ENCODE assay signal across 8 mouse cellular contexts in genomic region chr17:45564531-45565084, GRCm38 (mm10). TPM values are rescaled to one million over a fixed set of nuclear protein-coding genes. Genes with fewer than 3 reads are reported as not detected.
DNase-seq lines count a peak whose midpoint lies in the region; ATAC-seq lines count a peak whose summit lies in the region.

No protein-coding gene starts in this region.

- peak overlapping the region; percentile 99 for H3K4me3 ChIP-seq in megakaryocyte, embryonic 14.5 days (replicated peaks)
- H3K4me3 ChIP-seq in intestine, embryonic 16.5 days (ENCODE audit: low read length): peak overlapping the region; percentile 88
- H3K4me3 ChIP-seq in neural tube, embryonic 14.5 days (ENCODE audit: low read depth, low read length): peak overlapping the region; percentile 69

- H3K27ac ChIP-seq in intestine, embryonic 16.5 days (ENCODE audit: low read length): peak overlapping the region; percentile 81
- peak overlapping the region; percentile 80 for H3K27ac ChIP-seq in neural tube, embryonic 14.5 days (ENCODE audit: low read depth, low read length)

- peaks cover 7% of the 10 kb centered on the region for H3K27me3 ChIP-seq in megakaryocyte, embryonic 14.5 days (replicated peaks)
- no peaks in the 10 kb centered on the region for H3K27me3 ChIP-seq in intestine, embryonic 16.5 days (replicated peaks; ENCODE audit: control insufficient read depth, insufficient read depth, low read length)
- no peaks in the 10 kb centered on the region for H3K27me3 ChIP-seq in neural tube, embryonic 14.5 days (ENCODE audit: control insufficient read depth, insufficient read depth, low read length)

- peak overlapping the region; percentile 97 for H3K9ac ChIP-seq in intestine, embryonic 16.5 days (ENCODE audit: low read depth, low read length)
- peak overlapping the region; percentile 71 for H3K9ac ChIP-seq in neural tube, embryonic 14.5 days (replicated peaks; ENCODE audit: low read depth, low read length)

- 7% methylated on average over 18 of the region's 18 CpGs for WGBS in intestine, embryonic 16.5 days
- WGBS in neural tube, embryonic 14.5 days: 9% methylated on average over 18 of the region's 18 CpGs

- H3K4me1 ChIP-seq in megakaryocyte, embryonic 14.5 days: peaks cover 57% of the 10 kb centered on the region
- H3K4me1 ChIP-seq in intestine, embryonic 16.5 days (ENCODE audit: control insufficient read depth, insufficient read depth, low read length): peaks cover 16% of the 10 kb centered on the region
- peaks cover 8% of the 10 kb centered on the region for H3K4me1 ChIP-seq in neural tube, embryonic 14.5 days (ENCODE audit: control insufficient read depth, insufficient read depth, low read length)

- peak; percentile 51 for DNase-seq in adrenal gland, adult 2 months
- DNase-seq in adrenal gland, adult 18-20 months (ENCODE audit: low spot score in 2 of 2): no peak
- no peak for DNase-seq in left cerebral cortex, adult 9 months (ENCODE audit: low spot score in 2 of 2)
- DNase-seq in left cerebral cortex, adult 11 months (ENCODE audit: low spot score): no peak

- no peaks in the 10 kb centered on the region for H3K9me3 ChIP-seq in megakaryocyte, embryonic 14.5 days
- H3K9me3 ChIP-seq in intestine, embryonic 16.5 days (ENCODE audit: control insufficient read depth, low read length): no peaks in the 10 kb centered on the region
- no peaks in the 10 kb centered on the region for H3K9me3 ChIP-seq in neural tube, embryonic 14.5 days (ENCODE audit: control insufficient read depth, low read length)

- no peak for ATAC-seq in megakaryocyte, adult 5-6 weeks (ENCODE audit: poor library complexity, severe bottlenecking)
- peak; percentile 16 for ATAC-seq in intestine, embryonic 16.5 days
- peak; percentile 4; the same call in 1 of the 2 replicates for ATAC-seq in neural tube, embryonic 14.5 days (ENCODE audit: low read depth)

- H3K36me3 ChIP-seq in megakaryocyte, embryonic 14.5 days (replicated peaks; ENCODE audit: low read length): peaks cover 78% of the 10 kb centered on the region
- peaks cover 14% of the 10 kb centered on the region for H3K36me3 ChIP-seq in intestine, embryonic 16.5 days (ENCODE audit: control insufficient read depth, insufficient read depth, low read length)
- H3K36me3 ChIP-seq in neural tube, embryonic 14.5 days (ENCODE audit: control insufficient read depth, insufficient read depth, low read length): peaks cover 35% of the 10 kb centered on the region

- peak overlapping the region; percentile 89 for H3K4me2 ChIP-seq in intestine, embryonic 16.5 days (ENCODE audit: low read depth, low read length)
- peak overlapping the region; percentile 93 for H3K4me2 ChIP-seq in neural tube, embryonic 14.5 days (ENCODE audit: low read depth, low read length)

RNA-seq across cellular contexts. Expression of gene Slc35b2, which starts 0.9 kb away (rescaled TPM):
- total RNA-seq in adrenal gland, adult 2 months (2021): 10 to 100 TPM; 43.6 to 59.7 TPM
- polyA plus RNA-seq in adrenal gland, adult 2 months (2012; rRNA removed): 167 and 198 TPM in 2 replicates
- 10 to 100 TPM; 28.1 to 44.2 TPM for total RNA-seq in adrenal gland, adult 18-20 months (2021)
- polyA plus RNA-seq in megakaryocyte, embryonic 14.5 days (2012; ENCODE audit: insufficient read depth, low replicate concordance): 24.8 and 30.6 TPM in 2 replicates
- total RNA-seq in megakaryocyte, adult 5-6 weeks (2015): 33.7 and 44.9 TPM in 2 replicates
- total RNA-seq in megakaryocyte, adult 5-6 weeks (2017): 48.2 and 52.2 TPM in 2 replicates
- 132 and 136 TPM in 2 replicates for polyA plus RNA-seq in intestine, embryonic 16.5 days (2015; fragmentation: Nextera tagmentation; extraction: Ambion mirVana)
- 72.2 and 79.3 TPM in 2 replicates for polyA plus RNA-seq in neural tube, embryonic 14.5 days (2014; fragmentation: Nextera tagmentation; extraction: Ambion mirVana)

RNA-seq across cellular contexts. Expression of gene Hsp90ab1, which starts 8.5 kb away (rescaled TPM):
- 1,000 to 10,000 TPM; 1,973 to 2,851 TPM for total RNA-seq in adrenal gland, adult 2 months (2021)
- polyA plus RNA-seq in adrenal gland, adult 2 months (2012; rRNA removed): 197 and 291 TPM in 2 replicates
- 1,000 to 10,000 TPM; 2,801 to 2,860 TPM for total RNA-seq in adrenal gland, adult 18-20 months (2021)
- polyA plus RNA-seq in megakaryocyte, embryonic 14.5 days (2012; ENCODE audit: insufficient read depth, low replicate concordance): 292 and 435 TPM in 2 replicates
- total RNA-seq in megakaryocyte, adult 5-6 weeks (2015): 448 and 487 TPM in 2 replicates
- total RNA-seq in megakaryocyte, adult 5-6 weeks (2017): 829 and 973 TPM in 2 replicates
- 1,309 and 1,475 TPM in 2 replicates for polyA plus RNA-seq in intestine, embryonic 16.5 days (2015; fragmentation: Nextera tagmentation; extraction: Ambion mirVana)
- 1,278 and 1,406 TPM in 2 replicates for polyA plus RNA-seq in neural tube, embryonic 14.5 days (2014; fragmentation: Nextera tagmentation; extraction: Ambion mirVana)

RNA-seq across cellular contexts. Expression of gene Nfkbie, which starts 9.1 kb away (rescaled TPM):
- 1 to 10 TPM; 3.0 to 5.6 TPM for total RNA-seq in adrenal gland, adult 2 months (2021)
- polyA plus RNA-seq in adrenal gland, adult 2 months (2012; rRNA removed): 5.2 and 6.4 TPM in 2 replicates
- total RNA-seq in adrenal gland, adult 18-20 months (2021): 1 to 10 TPM; 2.7 to 3.5 TPM
- 9.1 and 12.3 TPM in 2 replicates for polyA plus RNA-seq in megakaryocyte, embryonic 14.5 days (2012; ENCODE audit: insufficient read depth, low replicate concordance)
- total RNA-seq in megakaryocyte, adult 5-6 weeks (2015): 10.4 and 11.1 TPM in 2 replicates
- total RNA-seq in megakaryocyte, adult 5-6 weeks (2017): 13.4 and 14.0 TPM in 2 replicates
- polyA plus RNA-seq in intestine, embryonic 16.5 days (2015; fragmentation: Nextera tagmentation; extraction: Ambion mirVana): 5.0 and 5.5 TPM in 2 replicates
- 4.2 and 4.9 TPM in 2 replicates for polyA plus RNA-seq in neural tube, embryonic 14.5 days (2014; fragmentation: Nextera tagmentation; extraction: Ambion mirVana)

RNA-seq across cellular contexts. Expression of gene Tmem151b, which starts 15.1 kb away (rescaled TPM):
- under 1 TPM; 0.06 to 0.17 TPM for total RNA-seq in adrenal gland, adult 2 months (2021)
- polyA plus RNA-seq in adrenal gland, adult 2 months (2012; rRNA removed): 0.09 and 0.74 TPM in 2 replicates
- total RNA-seq in adrenal gland, adult 18-20 months (2021): under 1 TPM in 1 of 2 experiments, not detected in 1; 0.06 TPM
- polyA plus RNA-seq in megakaryocyte, embryonic 14.5 days (2012; ENCODE audit: insufficient read depth, low replicate concordance): 0.93 and 1.1 TPM in 2 replicates
- total RNA-seq in megakaryocyte, adult 5-6 weeks (2015): not detected in 2 replicates
- total RNA-seq in megakaryocyte, adult 5-6 weeks (2017): not detected in 2 replicates
- polyA plus RNA-seq in intestine, embryonic 16.5 days (2015; fragmentation: Nextera tagmentation; extraction: Ambion mirVana): 2.2 and 2.5 TPM in 2 replicates
- 14.3 and 15.0 TPM in 2 replicates for polyA plus RNA-seq in neural tube, embryonic 14.5 days (2014; fragmentation: Nextera tagmentation; extraction: Ambion mirVana)

RNA-seq across cellular contexts. Expression of gene Slc29a1, which starts 34.8 kb away (rescaled TPM):
- total RNA-seq in adrenal gland, adult 2 months (2021): 100 to 1,000 TPM; 104 to 197 TPM
- 288 and 410 TPM in 2 replicates for polyA plus RNA-seq in adrenal gland, adult 2 months (2012; rRNA removed)
- 100 to 1,000 TPM; 121 to 161 TPM for total RNA-seq in adrenal gland, adult 18-20 months (2021)
- 24.7 TPM in 1 of 2 replicates, not detected in the other for polyA plus RNA-seq in megakaryocyte, embryonic 14.5 days (2012; ENCODE audit: insufficient read depth, low replicate concordance)
- total RNA-seq in megakaryocyte, adult 5-6 weeks (2015): 23.8 and 31.2 TPM in 2 replicates
- total RNA-seq in megakaryocyte, adult 5-6 weeks (2017): 22.9 and 32.6 TPM in 2 replicates
- 73.4 and 83.1 TPM in 2 replicates for polyA plus RNA-seq in intestine, embryonic 16.5 days (2015; fragmentation: Nextera tagmentation; extraction: Ambion mirVana)
- 29.1 and 35.9 TPM in 2 replicates for polyA plus RNA-seq in neural tube, embryonic 14.5 days (2014; fragmentation: Nextera tagmentation; extraction: Ambion mirVana)
